Mouse (Mus musculus): ENCODE measurements at regions not wholly inside any gene's neighbourhood (a gene's known extent, or its start where the extent isn't known, plus 50 kb on each side); places are given as distances from the start of the nearest gene placed in this dataset.

GRCm38 (mm10) chr4:153288362-153288761 lies 194.2 kb downstream of the Ajap1 start:
- no peaks in the 10 kb centered on the region for H3K79me2 ChIP-seq (ENCODE audit: control insufficient read depth, insufficient read depth, low read length)
- H3K9ac ChIP-seq (ENCODE audit: low read depth, low read length): no peak overlapping the region
- TF ChIP-seq POLR2A (IDR thresholded peaks at IDR 0.05; ENCODE audit: extremely low read depth, insufficient read depth, low read length) (no peak), CTCF (IDR thresholded peaks at IDR 0.05; ENCODE audit: low read depth, low read length) (no peak)
- 86% methylated on average over 8 of the region's 8 CpGs for WGBS
- no peak overlapping the region for H3K27ac ChIP-seq (replicated peaks; ENCODE audit: insufficient read depth, low read depth, low read length)
- no peaks in the 10 kb centered on the region for H3K36me3 ChIP-seq (ENCODE audit: control insufficient read depth, insufficient read depth, low read length)
- peaks cover 5% of the 10 kb centered on the region; the same call in 1 of the 2 replicates for H3K27me3 ChIP-seq (ENCODE audit: control insufficient read depth, insufficient read depth, low read length)
- no peak for DNase-seq (ENCODE audit: extremely low read depth, low read depth, low spot score)
- no peak overlapping the region for H3K4me3 ChIP-seq (ENCODE audit: insufficient read depth, low read depth, low read length)
- H3K4me1 ChIP-seq (ENCODE audit: control insufficient read depth, insufficient read depth, low read length): no peaks in the 10 kb centered on the region

DNA sequence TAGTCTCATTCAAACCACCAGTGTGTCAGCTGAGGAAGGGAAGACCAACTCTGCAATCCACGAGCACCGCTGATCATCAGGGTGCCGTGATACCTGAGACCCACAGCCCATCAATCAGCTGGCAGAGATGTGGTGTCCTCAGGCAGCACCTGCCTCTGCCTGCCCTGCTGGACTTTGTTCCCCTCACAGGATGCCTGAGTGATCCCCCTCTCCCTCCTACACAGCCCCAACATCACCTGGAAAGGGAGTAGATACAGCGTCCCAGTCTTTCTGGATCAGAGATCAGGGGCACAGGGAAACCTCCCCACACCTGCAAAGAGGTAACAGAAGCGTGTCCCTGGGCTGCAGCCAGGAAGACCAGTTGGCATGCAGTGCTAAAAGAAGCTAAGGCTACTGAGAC lies 198.4 kb downstream of the Ajap1 start:
- H3K36me3 ChIP-seq (ENCODE audit: control insufficient read depth, insufficient read depth, low read length): no peaks in the 10 kb centered on the region
- DNase-seq (ENCODE audit: extremely low read depth, low read depth, low spot score): no peak
- H3K4me3 ChIP-seq (ENCODE audit: insufficient read depth, low read depth, low read length): no peak overlapping the region
- H3K4me1 ChIP-seq (ENCODE audit: control insufficient read depth, insufficient read depth, low read length): no peaks in the 10 kb centered on the region
- TF ChIP-seq CTCF (IDR thresholded peaks at IDR 0.05; ENCODE audit: low read depth, low read length) (no peak), POLR2A (IDR thresholded peaks at IDR 0.05; ENCODE audit: extremely low read depth, insufficient read depth, low read length) (no peak)
- H3K27me3 ChIP-seq (ENCODE audit: control insufficient read depth, insufficient read depth, low read length): peaks cover 5% of the 10 kb centered on the region; the same call in 1 of the 2 replicates
- H3K9ac ChIP-seq (ENCODE audit: low read depth, low read length): no peak overlapping the region
- H3K79me2 ChIP-seq (ENCODE audit: control insufficient read depth, insufficient read depth, low read length): no peaks in the 10 kb centered on the region
- H3K27ac ChIP-seq (replicated peaks; ENCODE audit: insufficient read depth, low read depth, low read length): no peak overlapping the region
- 73% methylated on average over 5 of the region's 5 CpGs for WGBS

DNA sequence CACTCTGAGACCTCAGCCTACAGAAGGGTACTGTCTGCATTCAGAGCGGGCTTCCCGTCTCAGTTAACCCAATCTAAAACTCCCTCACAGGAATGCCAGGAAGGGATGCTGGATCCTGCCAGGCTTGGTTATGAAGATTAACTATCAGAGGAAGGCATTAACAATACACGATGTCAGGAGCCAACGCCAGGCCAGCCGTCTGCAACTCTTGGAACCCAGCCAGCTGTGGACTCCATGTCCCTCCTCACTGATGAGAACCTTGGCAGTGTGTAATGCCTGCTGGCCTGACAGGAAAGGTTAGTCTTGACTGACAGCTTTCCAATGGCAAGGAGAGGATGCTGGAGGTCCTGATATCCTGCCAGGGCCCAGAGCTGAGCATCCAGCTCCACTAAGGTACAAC lies 206.0 kb downstream of the Ajap1 start:
- WGBS: 77% methylated on average over 5 of the region's 5 CpGs
- no peaks in the 10 kb centered on the region for H3K27me3 ChIP-seq (ENCODE audit: control insufficient read depth, insufficient read depth, low read length)

DNA sequence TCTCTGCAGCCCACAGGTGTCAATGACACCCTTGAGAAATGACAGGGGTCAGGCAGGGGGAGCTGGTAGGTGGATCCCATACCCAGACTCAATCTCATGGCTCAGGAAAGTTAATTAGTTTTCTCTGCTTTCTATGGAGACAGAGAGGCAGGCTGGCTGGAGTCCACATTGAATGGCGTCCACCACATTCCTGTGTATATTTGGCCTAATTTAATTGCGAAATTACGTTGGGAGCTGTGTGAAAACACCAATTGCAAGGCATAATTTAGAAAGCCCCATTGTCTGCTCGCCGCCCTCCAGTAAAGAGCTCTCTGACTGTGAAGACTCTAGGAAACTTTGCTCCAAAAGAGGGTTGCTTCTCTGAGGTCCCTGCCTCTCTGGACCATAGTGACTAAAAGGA lies 211.2 kb downstream of the Ajap1 start:
- Histone ChIP-seq H3K27ac (replicated peaks; ENCODE audit: insufficient read depth, low read depth, low read length) (no peak overlapping the region), H3K9ac (ENCODE audit: low read depth, low read length) (no peak overlapping the region), H3K36me3 (ENCODE audit: control insufficient read depth, insufficient read depth, low read length) (no peaks in the 10 kb centered on the region), H3K79me2 (ENCODE audit: control insufficient read depth, insufficient read depth, low read length) (no peaks in the 10 kb centered on the region), H3K4me3 (ENCODE audit: insufficient read depth, low read depth, low read length) (no peak overlapping the region), H3K4me1 (ENCODE audit: control insufficient read depth, insufficient read depth, low read length) (no peaks in the 10 kb centered on the region), H3K27me3 (ENCODE audit: control insufficient read depth, insufficient read depth, low read length) (no peaks in the 10 kb centered on the region)
- TF ChIP-seq POLR2A (IDR thresholded peaks at IDR 0.05; ENCODE audit: extremely low read depth, insufficient read depth, low read length) (no peak), CTCF (IDR thresholded peaks at IDR 0.05; ENCODE audit: low read depth, low read length) (no peak)
- DNase-seq (ENCODE audit: extremely low read depth, low read depth, low spot score): no peak
- 63% methylated on average over 5 of the region's 5 CpGs for WGBS

More for the DNA sequence above, 206.0 kb downstream of the Ajap1 start:
- Histone ChIP-seq H3K79me2 (ENCODE audit: control insufficient read depth, insufficient read depth, low read length) (no peaks in the 10 kb centered on the region), H3K4me1 (ENCODE audit: control insufficient read depth, insufficient read depth, low read length) (no peaks in the 10 kb centered on the region), H3K36me3 (ENCODE audit: control insufficient read depth, insufficient read depth, low read length) (no peaks in the 10 kb centered on the region), H3K4me3 (ENCODE audit: insufficient read depth, low read depth, low read length) (no peak overlapping the region), H3K9ac (ENCODE audit: low read depth, low read length) (no peak overlapping the region), H3K27ac (replicated peaks; ENCODE audit: insufficient read depth, low read depth, low read length) (no peak overlapping the region)
- DNase-seq (ENCODE audit: extremely low read depth, low read depth, low spot score): no peak
- no peak for TF ChIP-seq POLR2A (IDR thresholded peaks at IDR 0.05; ENCODE audit: extremely low read depth, insufficient read depth, low read length)
- TF ChIP-seq CTCF (IDR thresholded peaks at IDR 0.05; ENCODE audit: low read depth, low read length): no peak

DNA sequence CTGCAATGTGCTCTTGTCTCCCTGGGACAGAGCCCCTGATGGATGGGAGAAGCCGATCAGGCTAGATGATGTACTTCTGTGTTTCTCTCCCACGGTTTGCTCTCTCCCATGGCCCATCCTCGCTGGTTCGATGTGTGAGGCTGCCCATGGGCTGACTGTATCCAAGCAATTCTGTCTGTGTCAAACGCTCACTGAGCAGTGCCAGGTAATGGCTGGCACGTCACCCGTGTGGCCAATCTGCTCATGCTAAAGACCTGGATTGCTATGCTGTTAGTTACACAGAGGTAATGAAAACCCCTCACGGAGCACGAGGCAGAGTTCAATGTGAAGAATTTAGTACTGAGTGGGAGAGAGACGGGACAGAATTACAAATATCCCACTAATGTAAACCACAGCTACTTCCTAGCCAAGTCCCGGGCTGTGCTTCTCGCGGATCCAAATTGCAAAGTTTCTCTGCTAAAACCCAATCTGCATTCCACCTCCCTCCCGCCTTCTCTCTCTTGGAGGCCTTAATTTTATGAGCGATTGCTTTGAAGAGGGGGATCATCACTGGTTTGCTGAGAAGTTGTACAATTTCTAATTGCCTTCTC lies 219.3 kb downstream of the Ajap1 start:
- no peak for DNase-seq (ENCODE audit: extremely low read depth, low read depth, low spot score)
- no peaks in the 10 kb centered on the region for H3K79me2 ChIP-seq (ENCODE audit: control insufficient read depth, insufficient read depth, low read length)
- WGBS: 77% methylated on average over 15 of the region's 15 CpGs
- H3K27ac ChIP-seq (replicated peaks; ENCODE audit: insufficient read depth, low read depth, low read length): no peak overlapping the region
- H3K4me3 ChIP-seq (ENCODE audit: insufficient read depth, low read depth, low read length): no peak overlapping the region
- no peaks in the 10 kb centered on the region for H3K4me1 ChIP-seq (ENCODE audit: control insufficient read depth, insufficient read depth, low read length)
- H3K9ac ChIP-seq (ENCODE audit: low read depth, low read length): no peak overlapping the region
- H3K36me3 ChIP-seq (ENCODE audit: control insufficient read depth, insufficient read depth, low read length): no peaks in the 10 kb centered on the region
- TF ChIP-seq CTCF (IDR thresholded peaks at IDR 0.05; ENCODE audit: low read depth, low read length) (no peak), POLR2A (IDR thresholded peaks at IDR 0.05; ENCODE audit: extremely low read depth, insufficient read depth, low read length) (no peak)
- H3K27me3 ChIP-seq (ENCODE audit: control insufficient read depth, insufficient read depth, low read length): no peaks in the 10 kb centered on the region

DNA sequence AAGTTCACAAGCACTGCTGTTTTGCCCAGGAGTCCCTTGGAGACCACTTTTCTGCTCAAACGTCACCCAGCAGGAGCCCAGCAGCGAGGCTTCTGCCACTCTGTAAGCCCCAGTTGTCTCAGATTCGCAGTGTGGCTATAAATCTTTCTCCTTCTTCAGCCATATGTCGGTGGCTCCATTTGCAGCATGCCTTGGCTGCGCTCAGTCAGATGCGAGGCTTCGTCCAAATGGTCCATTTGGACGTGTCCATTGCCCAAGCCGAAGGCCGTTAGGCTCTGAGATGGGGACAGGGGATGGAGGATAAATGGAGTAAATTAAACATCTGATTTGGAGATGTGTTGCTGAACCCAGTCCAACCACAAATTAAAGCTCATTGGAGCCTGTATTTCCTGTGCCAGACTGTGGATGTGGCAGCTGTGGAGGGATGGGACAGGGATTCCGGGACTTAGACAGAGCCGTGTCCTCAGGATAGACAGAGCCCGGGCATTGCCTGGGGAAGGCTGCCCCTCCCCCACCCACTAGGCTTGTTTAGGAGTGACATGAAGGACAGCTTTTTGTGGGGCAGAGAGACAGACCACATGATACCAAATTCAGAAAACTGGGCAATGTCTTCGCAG lies 221.6 kb downstream of the Ajap1 start:
- no peaks in the 10 kb centered on the region for H3K27me3 ChIP-seq (ENCODE audit: control insufficient read depth, insufficient read depth, low read length)
- H3K36me3 ChIP-seq (ENCODE audit: control insufficient read depth, insufficient read depth, low read length): no peaks in the 10 kb centered on the region
- no peaks in the 10 kb centered on the region for H3K4me1 ChIP-seq (ENCODE audit: control insufficient read depth, insufficient read depth, low read length)
- TF ChIP-seq CTCF (IDR thresholded peaks at IDR 0.05; ENCODE audit: low read depth, low read length) (no peak), POLR2A (IDR thresholded peaks at IDR 0.05; ENCODE audit: extremely low read depth, insufficient read depth, low read length) (no peak)
- H3K27ac ChIP-seq (replicated peaks; ENCODE audit: insufficient read depth, low read depth, low read length): no peak overlapping the region
- WGBS: 72% methylated on average over 14 of the region's 14 CpGs
- H3K79me2 ChIP-seq (ENCODE audit: control insufficient read depth, insufficient read depth, low read length): no peaks in the 10 kb centered on the region
- no peak for DNase-seq (ENCODE audit: extremely low read depth, low read depth, low spot score)
- no peak overlapping the region for H3K4me3 ChIP-seq (ENCODE audit: insufficient read depth, low read depth, low read length)
- H3K9ac ChIP-seq (ENCODE audit: low read depth, low read length): no peak overlapping the region

Measured in liver, adult 2 months (tissue).